Mouse (Mus musculus) forebrain, embryonic 14.5 days (tissue): ENCODE results near the gene Golga4. TPM values are rescaled to one million over a fixed set of nuclear protein-coding genes. Genes with fewer than 3 reads are reported as not detected.
A peak's percentile ranks its signal among the peaks of the same experiment; 100 is the strongest.

ENCODE experiments used
- ATAC-seq: fragments of 200-750 bp; cut with Nextera tagmentation; 2 replicates; pipeline ENCODE4 v1.8.0; 2017; ENCODE audit warnings: mild to moderate bottlenecking, moderate library complexity
- DNase-seq: peaks from one replicate; pipeline ENCODE4 v3.0.0-alpha.2; 2015; ENCODE audit warnings: low spot score
- H3K27ac ChIP-seq: fragments of 300-500 bp; sonication (generic); 2 replicates; pipeline ENCODE4 v1.5.1; 2014; ENCODE audit warnings: low read depth, mild to moderate bottlenecking, control low read depth, low read length, moderate library complexity
- H3K27me3 ChIP-seq: fragments of 300-500 bp; sonication (generic); replicated peaks from 2 replicates; pipeline ENCODE4 v1.6.1; 2014; ENCODE audit warnings: low read length, control low read depth, mixed read lengths; ENCODE audit not compliant: control insufficient read depth, insufficient read depth
- H3K36me3 ChIP-seq: fragments of 300-500 bp; sonication (generic); 2 replicates; pipeline ENCODE4 v1.6.1; 2014; ENCODE audit warnings: low read length, control low read depth; ENCODE audit not compliant: control insufficient read depth, insufficient read depth
- H3K4me1 ChIP-seq: fragments of 300-500 bp; sonication (generic); 2 replicates; pipeline ENCODE4 v1.6.1; 2014; ENCODE audit warnings: antibody characterized with exemption, low read length, control low read depth; ENCODE audit not compliant: control insufficient read depth, insufficient read depth
- H3K4me2 ChIP-seq: fragments of 300-500 bp; sonication (generic); 2 replicates; pipeline ENCODE4 v1.6.1; 2014; ENCODE audit warnings: mild to moderate bottlenecking, control low read depth, low read length
- H3K4me3 ChIP-seq: fragments of 300-500 bp; sonication (generic); 2 replicates; pipeline ENCODE4 v1.5.1; 2014; ENCODE audit warnings: low read depth, low read length, control low read depth
- H3K9ac ChIP-seq: fragments of 300-500 bp; sonication (generic); 2 replicates; pipeline ENCODE4 v1.6.1; 2014; ENCODE audit warnings: mild to moderate bottlenecking, low read length, control low read depth, moderate library complexity
- H3K9me3 ChIP-seq: fragments of 300-500 bp; sonication (generic); replicated peaks from 2 replicates; pipeline ENCODE4 v1.6.1; 2016; ENCODE audit warnings: low read length, control low read depth, mixed read lengths; ENCODE audit not compliant: control insufficient read depth
- WGBS: fragments of 180-500 bp; shearing (Covaris S2); extraction: QIAGEN DNeasy Blood & Tissue Kit; methylation state at CpG from one replicate; pipeline ENCODE4 v1.1.7; 2014; 5-methylcytosine and 5-hydroxymethylcytosine counted together
- polyA plus RNA-seq: library from polyadenylated mRNA; unstranded; fragments of >200 nt; fragmentation: Nextera tagmentation; extraction: Ambion mirVana; gene quantifications from 2 replicates; pipeline ENCODE4 v1.2.1, GENCODE M21; 2014

The Golga4 gene
- polyA plus RNA-seq, 1 experiment from 2014 or later = 28.5 TPM

GRCm38 (mm10) chr9:118512681-118513233 lies 6.7 kb downstream of the Golga4 start:
- H3K27me3 ChIP-seq = no peaks in the 10 kb centered on the region
- H3K4me3 ChIP-seq = no peak overlapping the region
- H3K4me2 ChIP-seq = no peak overlapping the region
- H3K9ac ChIP-seq = no peak overlapping the region
- no peak overlapping the region for H3K27ac ChIP-seq
- H3K9me3 ChIP-seq = no peaks in the 10 kb centered on the region
- peaks cover 16% of the 10 kb centered on the region for H3K36me3 ChIP-seq
- ATAC-seq = no peak
- no peak for DNase-seq
- WGBS = 83% methylated on average over 3 of the region's 3 CpGs
- H3K4me1 ChIP-seq = peaks cover 3% of the 10 kb centered on the region; the same call in 1 of the 2 replicates

GRCm38 (mm10) chr9:118515476-118515875 lies 9.4 kb downstream of the Golga4 start:
- ATAC-seq (no peak), DNase-seq (no peak)
- no peaks in the 10 kb centered on the region for H3K9me3 ChIP-seq
- H3K9ac ChIP-seq = no peak overlapping the region
- 96% methylated on average over 6 of the region's 6 CpGs for WGBS
- H3K27me3 ChIP-seq = no peaks in the 10 kb centered on the region
- no peak overlapping the region for H3K27ac ChIP-seq
- no peak overlapping the region for H3K4me2 ChIP-seq
- peaks cover 16% of the 10 kb centered on the region for H3K36me3 ChIP-seq
- H3K4me3 ChIP-seq = no peak overlapping the region
- no peaks in the 10 kb centered on the region for H3K4me1 ChIP-seq

- WGBS = 95% methylated on average over 3 of the region's 3 CpGs
- ATAC-seq (no peak), DNase-seq (no peak)
- Histone ChIP-seq H3K9me3 (no peaks in the 10 kb centered on the region), H3K9ac (no peak overlapping the region), H3K36me3 (peaks cover 16% of the 10 kb centered on the region), H3K4me1 (no peaks in the 10 kb centered on the region), H3K4me3 (no peak overlapping the region), H3K27me3 (no peaks in the 10 kb centered on the region), H3K27ac (no peak overlapping the region), H3K4me2 (no peak overlapping the region)
These were observed 10.1 kb downstream of the Golga4 start for GRCm38 (mm10) chr9:118516162-118516561.

- Histone ChIP-seq H3K9ac (no peak overlapping the region), H3K27ac (no peak overlapping the region), H3K9me3 (no peaks in the 10 kb centered on the region), H3K4me2 (no peak overlapping the region), H3K4me1 (no peaks in the 10 kb centered on the region), H3K4me3 (no peak overlapping the region), H3K36me3 (peaks cover 19% of the 10 kb centered on the region), H3K27me3 (no peaks in the 10 kb centered on the region)
- WGBS = 91% methylated on average over 5 of the region's 8 CpGs
- DNase-seq (no peak), ATAC-seq (no peak)
These were observed 11.6 kb downstream of the Golga4 start for GRCm38 (mm10) chr9:118517619-118518018.

- 84% methylated on average over 8 of the region's 8 CpGs for WGBS
- Histone ChIP-seq H3K36me3 (peaks cover 16% of the 10 kb centered on the region), H3K9me3 (no peaks in the 10 kb centered on the region), H3K27ac (no peak overlapping the region), H3K27me3 (no peaks in the 10 kb centered on the region), H3K9ac (no peak overlapping the region), H3K4me1 (no peaks in the 10 kb centered on the region), H3K4me3 (no peak overlapping the region), H3K4me2 (no peak overlapping the region)
- DNase-seq (no peak), ATAC-seq (no peak)
These were observed 13.0 kb downstream of the Golga4 start for GRCm38 (mm10) chr9:118519101-118519500.

GRCm38 (mm10) chr9:118520011-118520410 lies 13.9 kb downstream of the Golga4 start:
- no peaks in the 10 kb centered on the region for H3K27me3 ChIP-seq
- DNase-seq = peak; percentile 52
- H3K36me3 ChIP-seq = peaks cover 18% of the 10 kb centered on the region
- no peak overlapping the region for H3K27ac ChIP-seq
- H3K4me2 ChIP-seq = no peak overlapping the region
- H3K4me1 ChIP-seq = no peaks in the 10 kb centered on the region
- ATAC-seq = no peak
- no peak overlapping the region for H3K4me3 ChIP-seq
- H3K9me3 ChIP-seq = no peaks in the 10 kb centered on the region
- H3K9ac ChIP-seq = no peak overlapping the region
- 80% methylated on average over 8 of the region's 8 CpGs for WGBS

GRCm38 (mm10) chr9:118520858-118521257 lies 14.8 kb downstream of the Golga4 start:
- 38% methylated on average over 3 of the region's 3 CpGs for WGBS
- Histone ChIP-seq H3K27ac (no peak overlapping the region), H3K36me3 (peaks cover 16% of the 10 kb centered on the region), H3K27me3 (no peaks in the 10 kb centered on the region), H3K4me1 (no peaks in the 10 kb centered on the region), H3K9me3 (no peaks in the 10 kb centered on the region), H3K4me3 (no peak overlapping the region), H3K4me2 (no peak overlapping the region), H3K9ac (no peak overlapping the region)
- no peak for DNase-seq
- ATAC-seq = no peak

GRCm38 (mm10) chr9:118521659-118522058 lies 15.6 kb downstream of the Golga4 start:
- Histone ChIP-seq H3K9me3 (no peaks in the 10 kb centered on the region), H3K4me2 (no peak overlapping the region), H3K36me3 (peaks cover 24% of the 10 kb centered on the region), H3K27ac (no peak overlapping the region), H3K4me3 (no peak overlapping the region), H3K4me1 (no peaks in the 10 kb centered on the region), H3K27me3 (no peaks in the 10 kb centered on the region), H3K9ac (no peak overlapping the region)
- DNase-seq (no peak), ATAC-seq (no peak)
- WGBS = 77% methylated on average over 8 of the region's 8 CpGs

- 93% methylated on average over 11 of the region's 11 CpGs for WGBS
- DNase-seq = no peak
- no peak for ATAC-seq
These were observed 17.7 kb downstream of the Golga4 start for GRCm38 (mm10) chr9:118523738-118524137.

More at GRCm38 (mm10) chr9:118523738-118524137, 17.7 kb downstream of the Golga4 start:
- H3K4me2 ChIP-seq = no peak overlapping the region
- H3K4me3 ChIP-seq = no peak overlapping the region
- H3K4me1 ChIP-seq = no peaks in the 10 kb centered on the region
- peaks cover 43% of the 10 kb centered on the region for H3K36me3 ChIP-seq
- no peak overlapping the region for H3K9ac ChIP-seq
- no peak overlapping the region for H3K27ac ChIP-seq
- H3K27me3 ChIP-seq = no peaks in the 10 kb centered on the region
- H3K9me3 ChIP-seq = no peaks in the 10 kb centered on the region
